Mouse (Mus musculus) large intestine, adult 2 months (tissue): ENCODE measurements around the gene Emsy. TPM values are rescaled to one million over a fixed set of nuclear protein-coding genes. Genes with fewer than 3 reads are reported as not detected.

Source experiments
- DNase-seq: peaks from one replicate; pipeline ENCODE4 v3.0.0-alpha.2; 2012; ENCODE audit warnings: low read depth, low spot score
- WGBS: fragments of 180-500 bp; shearing (Covaris S2); methylation state at CpG from one replicate; pipeline ENCODE4 v1.1.7; 2018; 5-methylcytosine and 5-hydroxymethylcytosine counted together
- polyA plus RNA-seq: library from polyadenylated mRNA; depleted of rRNA; stranded (reverse); fragments of >200 nt; gene quantifications from 2 replicates; pipeline ENCODE4 v1.2.3, GENCODE M21; 2012

Emsy gene
- polyA plus RNA-seq, 1 experiment, result 8.8 TPM

- no peak for DNase-seq
- WGBS, result 62% methylated on average over 3 of the region's 3 CpGs
Measured at GRCm38 (mm10) chr7:98584555-98584954, 72.0 kb downstream of the Emsy start.

GRCm38 (mm10) chr7:98581266-98581665 is 75.3 kb downstream of the Emsy start:
- 80% methylated on average over 4 of the region's 4 CpGs for WGBS
- no peak for DNase-seq

GRCm38 (mm10) chr7:98580441-98580840 is 76.1 kb downstream of the Emsy start:
- DNase-seq, result no peak
- 57% methylated on average over 7 of the region's 7 CpGs for whole genome bisulfite sequencing

GRCm38 (mm10) chr7:98579731-98580130 is 76.9 kb downstream of the Emsy start:
- WGBS, result 50% methylated on average over 6 of the region's 6 CpGs
- no peak for DNase-seq

- WGBS, result 75% methylated on average over 1 of the region's 1 CpGs
- DNase-seq, result no peak
Measured at GRCm38 (mm10) chr7:98577461-98577860, 79.1 kb downstream of the Emsy start.

GRCm38 (mm10) chr7:98575651-98576239 is 80.8 kb downstream of the Emsy start:
- WGBS, result 94% methylated on average over 3 of the region's 3 CpGs
- DNase-seq, result no peak

- DNase-seq, result no peak
- 80% methylated on average over 2 of the region's 2 CpGs for WGBS
Measured at GRCm38 (mm10) chr7:98574771-98575191, 81.8 kb downstream of the Emsy start.

- DNase-seq, result no peak
- WGBS, result 81% methylated on average over 7 of the region's 7 CpGs
Measured at GRCm38 (mm10) chr7:98574271-98574670, 82.3 kb downstream of the Emsy start.

GRCm38 (mm10) chr7:98573231-98573781 is 83.3 kb downstream of the Emsy start:
- no peak for DNase-seq
- WGBS, result 53% methylated on average over 10 of the region's 10 CpGs

- whole genome bisulfite sequencing, result 62% methylated on average over 10 of the region's 10 CpGs
- no peak for DNase-seq
Measured at GRCm38 (mm10) chr7:98572223-98572868, 84.2 kb downstream of the Emsy start.

- DNase-seq, result no peak
- WGBS, result 57% methylated on average over 8 of the region's 8 CpGs
Measured at GRCm38 (mm10) chr7:98570824-98571505, 85.6 kb downstream of the Emsy start.

GRCm38 (mm10) chr7:98567056-98567455 is 89.5 kb downstream of the Emsy start:
- DNase-seq, result no peak
- WGBS, result 46% methylated on average over 5 of the region's 5 CpGs

- WGBS, result 69% methylated on average over 9 of the region's 9 CpGs
Measured at GRCm38 (mm10) chr7:98564607-98565364, 91.8 kb downstream of the Emsy start.

GRCm38 (mm10) chr7:98563991-98564390 is 92.6 kb downstream of the Emsy start:
- DNase-seq, result no peak
- 91% methylated on average over 6 of the region's 6 CpGs for WGBS

More at GRCm38 (mm10) chr7:98564607-98565364, 91.8 kb downstream of the Emsy start:
- no peak for DNase-seq

GRCm38 (mm10) chr7:98562966-98563365 is 93.6 kb downstream of the Emsy start:
- WGBS, result 88% methylated on average over 5 of the region's 5 CpGs
- no peak for DNase-seq

- 67% methylated on average over 8 of the region's 8 CpGs for WGBS
- DNase-seq, result no peak
Measured at GRCm38 (mm10) chr7:98562186-98562585, 94.4 kb downstream of the Emsy start.

GRCm38 (mm10) chr7:98561556-98562164 is 94.9 kb downstream of the Emsy start:
- DNase-seq, result peak; percentile 44
- WGBS, result 33% methylated on average over 12 of the region's 12 CpGs

- WGBS, result 69% methylated on average over 9 of the region's 9 CpGs
Measured at GRCm38 (mm10) chr7:98558128-98558921, 98.3 kb downstream of the Emsy start.

More at GRCm38 (mm10) chr7:98558128-98558921, 98.3 kb downstream of the Emsy start:
- no peak for DNase-seq
